Mouse (Mus musculus) left cerebral cortex, adult 9 months (tissue): Measurements from ENCODE around the gene Slc39a11.

ENCODE experiments used
- DNase-seq, 2 experiments: peaks; one replicate each; pipeline ENCODE4 v3.0.0; 2022; ENCODE audit warnings: low spot score in 2 of 2

Gene Slc39a11

DNA sequence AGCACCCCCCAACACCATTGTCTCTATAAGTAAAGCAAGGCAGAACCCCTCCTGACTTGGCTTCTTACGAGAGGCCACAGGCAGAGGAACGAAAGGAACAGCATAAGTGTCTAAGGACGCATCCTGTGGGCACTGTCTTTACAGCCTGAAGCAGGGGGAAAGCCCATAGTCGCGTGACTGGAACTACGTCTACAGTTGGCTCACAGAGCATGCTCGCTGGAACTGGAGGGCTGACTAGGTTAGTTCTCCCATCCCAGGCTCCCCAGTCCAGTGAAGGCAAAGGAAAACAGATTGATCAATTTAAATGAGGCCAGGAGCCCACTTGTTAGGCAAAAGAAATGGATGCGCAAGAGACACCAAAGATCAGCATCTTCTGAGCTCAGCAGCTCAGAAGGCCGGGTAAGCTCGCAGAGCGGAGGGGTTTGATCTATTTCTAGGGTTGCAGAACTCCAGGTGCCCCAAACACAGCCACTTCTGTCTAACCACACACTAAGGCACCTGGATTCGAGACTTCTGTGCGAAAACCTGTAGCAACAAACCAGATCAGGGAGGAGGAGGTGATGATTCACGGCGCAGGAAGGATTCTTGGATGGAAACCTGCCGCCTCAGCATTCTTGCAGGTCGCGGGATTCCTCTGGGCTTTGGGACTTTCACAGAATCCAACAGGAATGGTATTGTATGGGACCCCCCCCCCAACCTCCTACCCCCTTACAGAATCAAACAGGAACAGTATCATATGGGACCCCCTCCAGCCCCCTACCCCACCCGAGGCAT lies 453.5 kb downstream of the Slc39a11 start:
- DNase-seq, result no peak
